Mouse (Mus musculus) left cerebral cortex, postnatal 10 days (tissue): ENCODE measurements at regions not wholly inside any gene's neighbourhood (a gene's known extent, or its start where the extent isn't known, plus 50 kb on each side); places are given as distances from the start of the nearest gene placed in this dataset.

Experiments
- DNase-seq, 2 experiments: peaks; one replicate each; pipeline ENCODE4 v3.0.0; 2021 to 2022; ENCODE audit warnings: low spot score in 2 of 2, mixed read lengths in 1 of 2; ENCODE audit errors: extremely low spot score in 1 of 2
- intact Hi-C: fragments of 180-260 bp; cut with DNase I; formaldehyde crosslinking; loops from one replicate; pipeline ENCODE4 v1.15.1; 2025

GRCm38 (mm10) chr4:75529607-75530006 is 251.5 kb upstream of the Dmac1 start:
- DNase-seq: no peak
- intact Hi-C loops: no loop called here

- intact Hi-C loops: no loop called here
- DNase-seq: no peak
Measured at GRCm38 (mm10) chr4:75517459-75518158, 239.5 kb upstream of the Dmac1 start.
